Mouse (Mus musculus) embryonic fibroblast, embryonic 13.5 days (primary cell): ENCODE results near the gene Becn1. TPM values are rescaled to one million over a fixed set of nuclear protein-coding genes. Genes with fewer than 3 reads are reported as not detected.
A peak's percentile ranks its signal among the peaks of the same experiment; 100 is the strongest.

Experiments used
- H3K27ac ChIP-seq: 2 replicates; pipeline ENCODE4 v1.5.1; 2012; ENCODE audit warnings: low read length, control low read depth, inconsistent platforms; ENCODE audit not compliant: insufficient read depth
- H3K4me1 ChIP-seq: 2 replicates; pipeline ENCODE4 v1.6.1; 2011; ENCODE audit warnings: low read length; ENCODE audit not compliant: control insufficient read depth, insufficient read depth
- H3K4me3 ChIP-seq: 2 replicates; pipeline ENCODE4 v1.5.1; 2011; ENCODE audit warnings: mild to moderate bottlenecking, control low read depth, low read length; ENCODE audit not compliant: insufficient read depth
- CTCF ChIP-seq: IDR thresholded peaks from 2 replicates; pipeline ENCODE4 v1.5.1; 2011; ENCODE audit warnings: mild to moderate bottlenecking, control low read depth, low read length, moderate library complexity, borderline replicate concordance; ENCODE audit not compliant: insufficient read depth
- POLR2A ChIP-seq: IDR thresholded peaks from 2 replicates; pipeline ENCODE4 v1.6.1; 2011; ENCODE audit warnings: low read depth, mild to moderate bottlenecking, control low read depth, low read length, moderate library complexity
- polyA plus RNA-seq: library from polyadenylated mRNA; stranded (reverse); fragments of >200 nt; gene quantifications from 2 replicates; pipeline ENCODE4 v1.2.4, GENCODE M21; 2011; ENCODE audit warnings: low read depth; ENCODE audit not compliant: missing spikeins, insufficient read length

Becn1 gene
- polyA plus RNA-seq, 1 experiment = 77.3 TPM

DNA sequence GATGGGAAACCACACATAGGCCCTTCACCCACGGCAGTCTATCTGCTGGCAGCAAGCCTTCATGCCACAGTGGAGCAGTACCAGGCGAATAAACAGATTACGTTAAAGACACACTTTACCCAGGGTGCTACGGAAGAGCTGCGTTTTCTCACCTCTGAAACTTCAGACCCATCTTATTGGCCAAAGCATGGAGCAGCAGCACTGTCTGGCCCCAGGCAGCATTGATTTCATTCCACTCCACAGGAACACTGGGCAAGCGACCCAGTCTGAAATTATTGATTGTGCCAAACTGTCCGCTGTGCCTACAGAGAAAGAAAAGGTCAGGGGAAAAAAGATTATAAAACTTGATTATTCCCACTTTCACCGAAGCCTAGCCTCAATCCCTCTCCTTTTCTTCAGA lies 10.9 kb downstream of the Becn1 start:
- Histone ChIP-seq H3K4me1 (no peaks in the 10 kb centered on the region), H3K4me3 (no peak overlapping the region), H3K27ac (no peak overlapping the region)
- TF ChIP-seq CTCF = no peak
- no peak for TF ChIP-seq POLR2A

DNA sequence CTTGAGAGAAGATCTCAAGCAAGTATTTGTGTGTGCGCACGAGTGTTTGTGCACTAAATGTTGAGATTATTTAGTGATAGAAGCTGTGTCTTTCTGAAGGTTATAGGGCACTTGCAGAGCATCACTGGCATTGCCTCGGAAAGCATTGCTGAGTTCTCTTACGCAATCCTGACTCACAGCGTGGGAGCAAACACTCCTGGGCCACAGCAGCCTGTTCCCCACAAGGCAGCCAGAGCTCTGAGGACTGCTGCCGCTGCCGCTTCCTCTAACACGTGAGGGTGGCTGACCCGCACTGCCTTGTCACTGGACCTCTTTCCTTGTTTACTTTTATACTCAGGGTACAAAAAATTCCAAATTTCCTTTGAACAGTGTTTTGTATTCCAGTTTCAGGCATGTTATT lies 14.8 kb downstream of the Becn1 start:
- TF ChIP-seq CTCF = no peak
- TF ChIP-seq POLR2A = no peak
- no peak overlapping the region for H3K27ac ChIP-seq
- H3K4me3 ChIP-seq = no peak overlapping the region
- no peaks in the 10 kb centered on the region for H3K4me1 ChIP-seq

DNA sequence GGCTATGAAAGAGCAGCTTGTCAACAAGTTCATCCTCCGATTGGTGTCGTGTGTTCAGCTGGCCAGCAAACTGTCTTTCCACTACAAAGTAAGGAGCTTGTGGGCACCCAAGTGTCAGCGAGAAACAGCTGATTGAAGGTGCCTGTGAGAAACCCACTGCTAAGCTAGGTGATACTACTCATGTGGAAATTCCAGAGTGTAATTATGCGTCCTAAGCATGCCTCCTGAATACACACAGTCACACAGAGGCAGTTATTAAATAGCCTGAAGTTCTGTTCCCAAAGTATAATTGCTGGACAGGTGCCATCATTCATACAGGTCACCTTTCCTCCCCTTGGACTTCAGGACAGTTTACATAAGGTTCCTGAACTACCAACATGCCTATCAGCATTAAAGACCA lies 18.3 kb downstream of the Becn1 start:
- H3K27ac ChIP-seq = no peak overlapping the region
- no peak for TF ChIP-seq CTCF
- no peak for TF ChIP-seq POLR2A

DNA sequence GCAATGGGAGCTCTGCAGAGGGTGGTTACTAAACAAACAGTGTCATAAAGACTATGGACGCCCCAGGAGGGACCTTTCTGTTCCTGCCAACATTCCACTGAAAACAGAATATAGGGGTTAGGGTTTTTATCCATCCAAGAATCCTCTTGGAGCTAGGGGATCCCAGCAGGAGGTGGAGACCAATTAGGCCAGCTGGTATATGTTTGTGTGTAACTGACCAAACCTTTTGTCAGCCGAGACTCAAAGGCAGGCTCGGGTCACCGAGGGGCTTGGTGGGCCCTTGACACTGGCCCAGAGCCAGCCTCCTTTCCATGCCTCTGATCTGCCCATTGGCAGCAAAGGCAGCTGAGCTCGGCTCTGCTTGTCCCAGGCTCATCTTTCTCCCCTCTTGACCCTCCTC lies 19.2 kb downstream of the Becn1 start:
- no peak for TF ChIP-seq CTCF
- no peak for TF ChIP-seq POLR2A
- Histone ChIP-seq H3K4me1 (no peaks in the 10 kb centered on the region), H3K4me3 (no peak overlapping the region), H3K27ac (no peak overlapping the region)

More for the DNA sequence above, 18.3 kb downstream of the Becn1 start:
- H3K4me1 ChIP-seq = no peaks in the 10 kb centered on the region
- no peak overlapping the region for H3K4me3 ChIP-seq

DNA sequence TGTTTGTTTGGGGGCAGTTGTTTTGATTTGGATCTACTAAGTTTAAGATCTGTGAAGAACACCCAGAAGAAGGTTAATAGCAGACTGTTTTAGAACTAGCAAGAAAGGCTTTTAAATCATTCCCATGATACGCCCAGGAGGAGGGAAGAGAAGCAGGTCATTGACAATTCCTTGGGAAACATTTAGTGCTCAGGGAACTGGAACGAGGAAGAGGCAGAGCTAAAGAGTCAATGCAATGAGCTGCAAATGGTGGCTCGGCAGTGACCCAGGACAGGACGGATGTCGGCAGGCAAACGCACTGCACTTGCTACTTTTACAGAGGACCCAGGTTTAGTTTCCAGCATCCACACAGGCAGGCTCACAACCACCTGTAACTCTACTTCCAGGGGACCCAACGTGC lies 21.2 kb downstream of the Becn1 start:
- Histone ChIP-seq H3K27ac (no peak overlapping the region), H3K4me1 (peaks cover 5% of the 10 kb centered on the region; the same call in 1 of the 2 replicates), H3K4me3 (no peak overlapping the region)
- TF ChIP-seq CTCF (no peak), POLR2A (no peak)

DNA sequence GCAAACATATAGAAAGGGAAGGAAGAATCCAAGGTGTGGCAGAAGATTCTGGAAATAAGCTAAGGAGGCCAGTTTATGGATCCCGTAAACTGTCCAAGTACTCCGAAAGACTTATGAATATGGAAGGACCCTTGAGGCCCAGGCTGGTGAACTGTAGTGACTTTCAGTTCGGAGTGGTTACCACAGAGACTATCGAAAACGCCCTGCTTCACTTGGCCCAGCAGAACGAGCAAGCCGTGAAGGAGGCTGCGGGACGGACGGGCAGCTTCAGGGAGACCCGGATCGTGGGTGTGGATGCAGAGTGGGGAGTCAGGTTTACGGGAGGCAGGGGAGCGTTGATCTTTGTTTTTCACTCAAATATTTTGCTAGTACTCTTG lies 22.9 kb downstream of the Becn1 start:
- Histone ChIP-seq H3K4me3 (no peak overlapping the region), H3K4me1 (peaks cover 5% of the 10 kb centered on the region; the same call in 1 of the 2 replicates), H3K27ac (no peak overlapping the region)
- TF ChIP-seq CTCF (no peak), POLR2A (no peak)

DNA sequence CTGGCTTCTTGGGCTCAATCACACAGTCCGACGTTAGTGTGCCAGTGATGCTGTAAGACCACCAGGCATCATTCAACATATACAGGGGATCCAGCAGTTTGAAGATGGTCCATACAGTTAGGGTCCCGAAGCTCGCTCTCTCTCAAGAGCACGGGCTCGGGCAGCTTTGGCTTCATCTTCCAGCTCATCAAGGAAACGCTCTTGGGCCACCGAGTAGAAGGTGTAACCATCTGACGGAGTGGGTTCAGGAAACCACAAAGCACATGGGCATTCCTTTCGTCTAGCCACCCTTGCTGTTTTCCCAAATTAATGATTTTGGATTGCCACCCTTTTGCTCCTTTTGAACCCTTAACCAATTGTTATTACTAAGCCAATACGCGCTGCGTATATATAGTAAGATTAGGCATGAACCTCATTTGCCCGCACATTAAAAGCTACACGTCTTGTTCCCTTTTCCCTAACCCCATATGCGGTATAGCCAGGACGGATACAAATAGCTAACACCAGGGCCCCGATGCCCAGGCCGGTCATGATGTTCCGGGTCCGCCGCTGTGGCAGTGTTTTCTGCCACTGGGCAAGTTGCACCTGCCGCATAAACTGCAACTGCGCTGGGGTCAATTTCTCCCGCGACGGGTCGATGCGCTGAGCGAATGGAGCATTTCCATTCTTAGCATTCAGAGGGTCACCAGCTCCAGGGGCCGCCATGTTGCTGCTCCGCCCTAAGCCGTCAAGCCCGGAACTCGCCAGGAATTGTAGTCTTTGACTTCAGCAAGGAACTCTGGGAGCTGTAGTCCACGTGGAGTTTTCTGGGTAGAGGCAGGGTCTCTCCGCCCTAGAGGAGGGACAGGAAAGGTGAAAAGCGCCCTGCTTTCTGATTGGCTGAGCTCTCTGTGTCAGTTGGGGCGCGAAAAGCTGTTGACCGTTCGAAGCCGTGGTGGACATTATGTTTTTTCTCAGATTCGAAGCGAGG lies 23.6 kb downstream of the Becn1 start, which contains the start of the genes Cntd1 and Coa3:
Gene Cntd1, plus strand, starts transcription at position 790 of the 970 bp plus-strand sequence.
Gene Coa3, minus strand, starts transcription at position 892 of the 970 bp plus-strand sequence.
- H3K27ac ChIP-seq = peak within 1 kb of the TSS; percentile 58

DNA sequence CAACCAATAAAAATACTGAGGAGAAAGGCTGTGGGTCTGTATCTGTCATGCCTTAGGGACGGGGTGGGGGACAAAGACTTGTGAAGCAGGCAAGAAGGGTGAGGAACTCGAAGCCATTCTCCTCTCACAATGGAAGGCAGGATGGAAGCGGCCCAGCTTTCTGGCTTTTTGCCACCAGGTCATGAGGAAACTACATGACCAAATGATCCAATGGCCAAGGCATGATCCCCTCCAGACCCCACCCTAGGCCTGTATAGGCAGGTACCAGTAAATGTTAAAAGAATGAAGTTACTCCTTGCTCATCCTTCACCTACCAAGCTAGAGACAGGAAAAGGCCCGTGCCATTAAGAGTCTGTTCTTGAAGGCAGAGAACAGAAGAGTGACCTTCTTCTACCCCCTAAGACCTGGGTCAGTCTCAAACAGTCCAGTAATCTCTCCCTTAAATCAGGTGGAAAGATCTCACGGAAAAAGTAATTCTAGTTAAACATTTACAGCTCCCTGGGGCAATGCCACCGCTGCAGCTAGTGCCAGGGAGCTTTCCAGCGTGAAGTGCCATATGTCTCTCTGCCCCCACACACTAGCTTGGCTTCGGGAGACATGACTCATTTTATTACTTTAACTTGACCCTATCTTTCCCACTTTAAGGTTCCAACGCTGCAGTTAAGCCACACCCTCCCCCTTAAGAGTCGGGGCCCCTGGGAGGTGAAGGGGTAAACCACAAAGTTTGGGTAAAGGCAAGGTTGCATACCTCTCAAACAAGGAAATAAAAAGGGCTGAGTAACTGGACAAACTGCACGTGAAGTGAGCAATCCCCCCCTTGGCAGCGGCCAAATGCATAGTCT lies 24.5 kb downstream of the Becn1 start:
- H3K4me1 ChIP-seq = peaks cover 5% of the 10 kb centered on the region; the same call in 1 of the 2 replicates

More for the DNA sequence above, 23.6 kb downstream of the Becn1 start, which contains the start of the genes Cntd1 and Coa3:
- Histone ChIP-seq H3K4me3 (peak within 1 kb of the TSS; percentile 73), H3K4me1 (peaks cover 5% of the 10 kb centered on the region; the same call in 1 of the 2 replicates)
- no peak for TF ChIP-seq CTCF
- TF ChIP-seq POLR2A = peak; percentile 88

DNA sequence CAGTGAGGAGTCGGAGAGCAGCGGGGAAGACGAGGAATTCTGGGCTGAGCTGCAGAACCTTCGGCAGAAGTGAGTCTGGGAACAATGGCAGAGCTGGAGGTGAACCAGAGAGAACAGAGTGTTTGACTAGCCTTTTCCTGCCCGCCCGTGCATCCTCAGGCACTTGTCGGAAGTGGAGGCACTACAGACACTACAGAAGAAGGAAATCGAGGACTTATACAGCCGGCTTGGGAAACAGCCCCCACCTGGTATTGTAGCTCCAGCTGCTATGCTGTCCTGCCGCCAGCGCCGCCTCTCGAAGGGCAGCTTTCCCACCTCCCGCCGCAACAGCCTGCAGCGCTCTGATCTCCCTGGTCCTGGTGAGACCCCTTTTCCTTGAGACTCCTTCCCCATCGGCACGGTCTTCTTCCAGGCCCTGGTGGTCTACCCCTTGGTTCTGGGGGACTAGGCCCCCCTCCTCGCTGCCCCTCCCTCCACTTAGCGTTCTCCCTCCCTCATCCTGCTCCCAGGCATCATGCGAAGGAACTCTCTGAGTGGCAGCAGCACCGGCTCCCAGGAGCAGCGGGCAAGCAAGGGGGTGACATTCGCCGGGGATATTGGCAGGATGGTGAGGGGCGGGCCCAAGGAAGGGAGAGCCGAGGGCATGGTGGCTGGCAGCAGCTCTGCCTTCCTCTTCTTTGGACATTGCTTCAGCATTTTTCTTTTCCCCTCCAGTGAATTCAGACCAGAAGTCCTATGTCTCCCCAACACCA lies 25.6 kb downstream of the Becn1 start:
- Histone ChIP-seq H3K4me3 (no peak overlapping the region), H3K4me1 (peaks cover 5% of the 10 kb centered on the region; the same call in 1 of the 2 replicates), H3K27ac (no peak overlapping the region)
- TF ChIP-seq CTCF (no peak), POLR2A (no peak; the same call in 1 of the 2 replicates)

More for the DNA sequence above, 24.5 kb downstream of the Becn1 start:
- TF ChIP-seq POLR2A = peak; percentile 29; the same call in 1 of the 2 replicates
- no peak for TF ChIP-seq CTCF
- Histone ChIP-seq H3K4me3 (peak overlapping the region; percentile 73), H3K27ac (peak overlapping the region; percentile 58; the same call in 1 of the 2 replicates)
